Mouse (Mus musculus): ENCODE results near the gene Nsmce1.

Nsmce1 gene

GRCm38 (mm10) chr7:125423056-125423455 is 68.3 kb downstream of the Nsmce1 start:
- POLR2A ChIA-PET = interaction anchor here in 2 of 4 experiments (0.6 to 2.8 kb wide), 7 partner anchors 10 to 132 kb away, joined by 3 to 10 read pairs (median 3); partner anchors contain the start of genes Kdm8 (in 1 of the 2) and Nsmce1 (in 1 of the 2)
- CTCF ChIA-PET = no interaction called here

DNA sequence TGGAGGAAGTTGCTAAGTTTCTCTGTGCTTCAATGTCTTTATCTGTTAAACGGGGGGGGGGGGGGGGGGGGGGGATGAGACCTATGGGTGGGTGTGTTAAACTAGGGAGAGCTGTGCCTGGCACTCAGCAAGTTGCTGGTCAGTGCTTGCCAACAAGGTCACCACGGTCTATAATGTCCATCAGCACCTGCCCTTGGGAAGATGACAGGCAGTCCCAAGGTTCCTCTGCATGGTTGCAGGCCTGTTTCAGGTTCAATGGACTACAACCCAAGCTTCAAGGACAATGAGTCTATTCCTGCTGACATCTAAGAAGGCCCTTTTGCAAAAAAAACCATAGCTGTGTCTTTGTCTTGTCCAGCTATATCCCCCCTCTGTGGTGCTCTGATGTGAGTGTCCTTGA is 69.5 kb downstream of the Nsmce1 start:
- CTCF ChIA-PET = interaction anchor here in 2 of 4 experiments (0.6 kb wide), 2 partner anchors 157 to 256 kb away, joined by 3 to 7 read pairs; no protein-coding TSS in a partner anchor
- POLR2A ChIA-PET = interaction anchor here in 3 of 4 experiments (0.6 to 2.8 kb wide), 9 partner anchors 9 to 69 kb away, joined by 3 to 10 read pairs (median 4); partner anchors contain the start of genes Kdm8 (in 2 of the 3) and Nsmce1 (in 1 of the 3)

GRCm38 (mm10) chr7:125420190-125420589 is 71.2 kb downstream of the Nsmce1 start:
- ChIA-PET CTCF (interaction anchor here (0.6 to 1.9 kb wide), 16 partner anchors 13 to 1965 kb away, joined by 3 to 11 read pairs (median 4); partner anchors contain the start of gene Kdm8 (in 1 of the 4)), POLR2A (interaction anchor here in 3 of 4 experiments (0.5 to 3.5 kb wide), 10 partner anchors 8 to 187 kb away, joined by 3 to 66 read pairs (median 6); partner anchors contain the start of gene Kdm8 (in 2 of the 3))

- POLR2A ChIA-PET = interaction anchor here in 3 of 4 experiments (0.6 to 3.7 kb wide), 33 partner anchors 8 to 454 kb away, joined by 3 to 66 read pairs (median 4); partner anchors contain the start of genes Kdm8 (in 2 of the 3), Nsmce1 (in 2 of the 3) and Il4ra (in 1 of the 3)
- CTCF ChIA-PET = interaction anchor here (0.6 to 1.8 kb wide), 8 partner anchors 11 to 220 kb away, joined by 3 to 9 read pairs (median 4); no protein-coding TSS in a partner anchor
Observed at GRCm38 (mm10) chr7:125418413-125418812, 73.0 kb downstream of the Nsmce1 start.

All from embryonic stem cell, embryonic (primary cell).